Mouse (Mus musculus): ENCODE data around the gene Zcchc12.

DNA sequence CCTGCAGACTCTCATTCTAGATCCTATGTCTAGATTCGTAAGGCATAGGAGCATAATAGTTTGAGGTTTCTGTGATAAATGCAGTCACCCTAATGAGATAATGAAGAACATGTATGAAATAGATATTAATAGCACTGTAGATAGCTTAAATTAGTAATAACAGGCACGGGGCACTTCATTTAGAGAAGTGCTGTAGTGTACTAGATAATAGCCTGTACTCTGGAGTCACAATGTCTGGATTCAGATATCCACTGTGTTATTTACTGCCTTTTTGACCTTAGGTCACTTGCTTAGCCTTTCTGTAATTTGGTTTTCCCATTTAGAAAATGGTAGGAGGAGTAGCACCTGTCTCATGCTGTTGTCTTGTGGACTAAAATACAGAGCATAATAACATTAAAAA, 39.0 kb upstream of the Zcchc12 start:
- TF ChIP-seq POLR2A (IDR thresholded peaks at IDR 0.05; ENCODE audit: low read depth, low read length) (no peak), CTCF (IDR thresholded peaks at IDR 0.05; ENCODE audit: extremely low read depth, insufficient read depth, insufficient read length, insufficient replicate concordance) (no peak)

All from spleen, adult 2 months (tissue).